Mouse (Mus musculus) ES-E14 (cell line): Measurements from ENCODE around the gene Nfkb1. TPM values are rescaled to one million over a fixed set of nuclear protein-coding genes. Genes with fewer than 3 reads are reported as not detected.

ENCODE experiments used
- DNase-seq: peaks from one replicate; pipeline ENCODE4 v3.0.0-alpha.2; 2013; ENCODE audit warnings: low read depth, low spot score
- H3K27ac ChIP-seq: 2 replicates; pipeline ENCODE4 v1.5.1; 2012; ENCODE audit warnings: low read depth, mild to moderate bottlenecking, low read length, moderate library complexity, mixed read lengths; ENCODE audit not compliant: poor library complexity, insufficient read depth, severe bottlenecking
- H3K36me3 ChIP-seq: 2 replicates; pipeline ENCODE4 v1.6.1; 2012; ENCODE audit warnings: mild to moderate bottlenecking, low read length, moderate library complexity, mixed read lengths; ENCODE audit not compliant: control insufficient read depth, poor library complexity, insufficient read depth, severe bottlenecking
- H3K4me1 ChIP-seq, 2 experiments: fragments of 150-350 bp in 1 of 2; sonication (generic) in 1 of 2; 2 replicates each; pipeline ENCODE4 v1.6.1; 2012; ENCODE audit warnings: low read length in 2 of 2, mild to moderate bottlenecking in 1 of 2, mixed read lengths in 1 of 2; ENCODE audit not compliant: control insufficient read depth in 2 of 2, insufficient read depth in 2 of 2, poor library complexity in 1 of 2
- H3K4me3 ChIP-seq, 2 experiments: fragments of 150-350 bp in 1 of 2; sonication (generic) in 1 of 2; 2 replicates each; pipeline ENCODE4 v1.5.1; 2012; ENCODE audit warnings: low read length in 2 of 2, low read depth in 1 of 2, mild to moderate bottlenecking in 1 of 2, mixed read lengths in 1 of 2; ENCODE audit not compliant: insufficient read depth in 1 of 2, poor library complexity in 1 of 2, severe bottlenecking in 1 of 2
- H3K9ac ChIP-seq: 2 replicates; pipeline ENCODE4 v1.6.1; 2012; ENCODE audit warnings: low read depth, mild to moderate bottlenecking, low read length, mixed read lengths; ENCODE audit not compliant: poor library complexity, insufficient read depth, severe bottlenecking
- H3K9me3 ChIP-seq: fragments of 150-350 bp; sonication (generic); 2 replicates; pipeline ENCODE4 v1.6.1; 2012; ENCODE audit warnings: low read depth, mild to moderate bottlenecking, low read length; ENCODE audit not compliant: control insufficient read depth, insufficient read depth
- CHD2 ChIP-seq: IDR thresholded peaks from 2 replicates; pipeline ENCODE4 v1.6.1; 2014; ENCODE audit warnings: mild to moderate bottlenecking, low read depth, low read length, inconsistent platforms
- HCFC1 ChIP-seq: IDR thresholded peaks from 2 replicates; pipeline ENCODE4 v1.6.1; 2012; ENCODE audit warnings: low read length, inconsistent platforms, borderline replicate concordance; ENCODE audit not compliant: insufficient read depth
- MAFK ChIP-seq: IDR thresholded peaks from 2 replicates; pipeline ENCODE4 v1.6.1; 2014; ENCODE audit warnings: mild to moderate bottlenecking, low read depth, low read length, inconsistent platforms; ENCODE audit not compliant: insufficient read depth
- ZC3H11A ChIP-seq: IDR thresholded peaks from 2 replicates; pipeline ENCODE4 v1.6.1; 2012; ENCODE audit warnings: low read depth, mild to moderate bottlenecking, inconsistent platforms, low read length, borderline replicate concordance
- ZNF384 ChIP-seq: IDR thresholded peaks from 2 replicates; pipeline ENCODE4 v1.6.1; 2012; ENCODE audit warnings: low read depth, low read length, inconsistent platforms
- in situ Hi-C, 2 experiments: fragments of 600-800 bp; cut with MboI; formaldehyde crosslinking; loops; one replicate each; pipeline ENCODE4 v1.15.1; 2025; ENCODE audit warnings: low sequenced_read_pairs in 2 of 2, inconsistent platforms in 1 of 2; ENCODE audit not compliant: unreplicated experiment in 2 of 2
- total RNA-seq: library from RNA; depleted of rRNA; stranded (reverse); fragments of 300-350 nt; gene quantifications from 2 replicates; pipeline ENCODE4 v1.2.3, GENCODE M21; 2012

Nfkb1 gene
- total RNA-seq, 1 experiment = 35.0 TPM

GRCm38 (mm10) chr3:135727339-135727738 lies 36.0 kb upstream of the Nfkb1 start:
- in situ Hi-C loops = loop anchor here in 1 of 2 experiments (25.0 kb wide), 1 partner anchor 440 kb away; the partner anchor contains the start of gene Bdh2
- DNase-seq = no peak
- H3K9me3 ChIP-seq = no peaks in the 10 kb centered on the region
- no peaks in the 10 kb centered on the region for H3K36me3 ChIP-seq
- no peak overlapping the region for H3K4me3 ChIP-seq
- TF ChIP-seq MAFK = no peak
- no peak for TF ChIP-seq ZNF384
- no peak for TF ChIP-seq ZC3H11A
- no peak for TF ChIP-seq HCFC1
- TF ChIP-seq CHD2 = no peak
- no peak overlapping the region for H3K9ac ChIP-seq
- peaks cover 0 to 6% of the 10 kb centered on the region in 2 experiments; a peak in 1 of 4 replicates for H3K4me1 ChIP-seq
- no peak overlapping the region for H3K27ac ChIP-seq

- TF ChIP-seq MAFK (no peak), CHD2 (no peak), HCFC1 (no peak), ZC3H11A (no peak), ZNF384 (no peak)
- Histone ChIP-seq H3K4me1 (peaks cover 0 to 6% of the 10 kb centered on the region in 2 experiments; a peak in 1 of 4 replicates), H3K9ac (no peak overlapping the region), H3K27ac (no peak overlapping the region), H3K36me3 (no peaks in the 10 kb centered on the region), H3K9me3 (no peaks in the 10 kb centered on the region), H3K4me3 (no peak overlapping the region)
- no peak for DNase-seq
- in situ Hi-C loops = loop anchor here in 1 of 2 experiments (25.0 kb wide), 1 partner anchor 439 kb away; the partner anchor contains the start of gene Bdh2
These were observed 35.4 kb upstream of the Nfkb1 start for GRCm38 (mm10) chr3:135726521-135727275.

GRCm38 (mm10) chr3:135726023-135726422 lies 34.7 kb upstream of the Nfkb1 start:
- Histone ChIP-seq H3K9me3 (no peaks in the 10 kb centered on the region), H3K27ac (no peak overlapping the region), H3K4me3 (no peak overlapping the region), H3K9ac (no peak overlapping the region), H3K4me1 (peaks cover 0 to 6% of the 10 kb centered on the region in 2 experiments; a peak in 1 of 4 replicates), H3K36me3 (no peaks in the 10 kb centered on the region)
- TF ChIP-seq ZC3H11A (no peak), MAFK (no peak), HCFC1 (no peak), ZNF384 (no peak), CHD2 (no peak)
- in situ Hi-C loops = loop anchor here in 1 of 2 experiments (25.0 kb wide), 1 partner anchor 439 kb away; the partner anchor contains the start of gene Bdh2
- no peak for DNase-seq

- TF ChIP-seq MAFK (no peak), CHD2 (no peak), ZC3H11A (no peak), ZNF384 (no peak), HCFC1 (no peak)
- Histone ChIP-seq H3K4me3 (no peak overlapping the region), H3K36me3 (no peaks in the 10 kb centered on the region), H3K4me1 (peaks cover 0 to 3% of the 10 kb centered on the region in 2 experiments; a peak in 1 of 4 replicates), H3K9me3 (no peaks in the 10 kb centered on the region), H3K27ac (no peak overlapping the region), H3K9ac (no peak overlapping the region)
- in situ Hi-C loops = no loop called here
- no peak for DNase-seq
These were observed 30.8 kb upstream of the Nfkb1 start for GRCm38 (mm10) chr3:135722104-135722503.
